Mouse (Mus musculus) ES-E14 (cell line): Measurements from ENCODE around the gene Tlr6. TPM values are rescaled to one million over a fixed set of nuclear protein-coding genes. Genes with fewer than 3 reads are reported as not detected.

ENCODE experiments used
- DNase-seq: peaks from one replicate; pipeline ENCODE4 v3.0.0-alpha.2; 2013; ENCODE audit warnings: low read depth, low spot score
- H3K27ac ChIP-seq: 2 replicates; pipeline ENCODE4 v1.5.1; 2012; ENCODE audit warnings: low read depth, mild to moderate bottlenecking, low read length, moderate library complexity, mixed read lengths; ENCODE audit not compliant: poor library complexity, insufficient read depth, severe bottlenecking
- H3K36me3 ChIP-seq: 2 replicates; pipeline ENCODE4 v1.6.1; 2012; ENCODE audit warnings: mild to moderate bottlenecking, low read length, moderate library complexity, mixed read lengths; ENCODE audit not compliant: control insufficient read depth, poor library complexity, insufficient read depth, severe bottlenecking
- H3K4me1 ChIP-seq, 2 experiments: fragments of 150-350 bp in 1 of 2; sonication (generic) in 1 of 2; 2 replicates each; pipeline ENCODE4 v1.6.1; 2012; ENCODE audit warnings: low read length in 2 of 2, mild to moderate bottlenecking in 1 of 2, mixed read lengths in 1 of 2; ENCODE audit not compliant: control insufficient read depth in 2 of 2, insufficient read depth in 2 of 2, poor library complexity in 1 of 2
- H3K4me3 ChIP-seq, 2 experiments: fragments of 150-350 bp in 1 of 2; sonication (generic) in 1 of 2; 2 replicates each; pipeline ENCODE4 v1.5.1; 2012; ENCODE audit warnings: low read length in 2 of 2, low read depth in 1 of 2, mild to moderate bottlenecking in 1 of 2, mixed read lengths in 1 of 2; ENCODE audit not compliant: insufficient read depth in 1 of 2, poor library complexity in 1 of 2, severe bottlenecking in 1 of 2
- H3K9ac ChIP-seq: 2 replicates; pipeline ENCODE4 v1.6.1; 2012; ENCODE audit warnings: low read depth, mild to moderate bottlenecking, low read length, mixed read lengths; ENCODE audit not compliant: poor library complexity, insufficient read depth, severe bottlenecking
- H3K9me3 ChIP-seq: fragments of 150-350 bp; sonication (generic); 2 replicates; pipeline ENCODE4 v1.6.1; 2012; ENCODE audit warnings: low read depth, mild to moderate bottlenecking, low read length; ENCODE audit not compliant: control insufficient read depth, insufficient read depth
- CHD2 ChIP-seq: IDR thresholded peaks from 2 replicates; pipeline ENCODE4 v1.6.1; 2014; ENCODE audit warnings: mild to moderate bottlenecking, low read depth, low read length, inconsistent platforms
- HCFC1 ChIP-seq: IDR thresholded peaks from 2 replicates; pipeline ENCODE4 v1.6.1; 2012; ENCODE audit warnings: low read length, inconsistent platforms, borderline replicate concordance; ENCODE audit not compliant: insufficient read depth
- MAFK ChIP-seq: IDR thresholded peaks from 2 replicates; pipeline ENCODE4 v1.6.1; 2014; ENCODE audit warnings: mild to moderate bottlenecking, low read depth, low read length, inconsistent platforms; ENCODE audit not compliant: insufficient read depth
- ZC3H11A ChIP-seq: IDR thresholded peaks from 2 replicates; pipeline ENCODE4 v1.6.1; 2012; ENCODE audit warnings: low read depth, mild to moderate bottlenecking, inconsistent platforms, low read length, borderline replicate concordance
- ZNF384 ChIP-seq: IDR thresholded peaks from 2 replicates; pipeline ENCODE4 v1.6.1; 2012; ENCODE audit warnings: low read depth, low read length, inconsistent platforms
- in situ Hi-C, 2 experiments: fragments of 600-800 bp; cut with MboI; formaldehyde crosslinking; loops; one replicate each; pipeline ENCODE4 v1.15.1; 2025; ENCODE audit warnings: low sequenced_read_pairs in 2 of 2, inconsistent platforms in 1 of 2; ENCODE audit not compliant: unreplicated experiment in 2 of 2
- total RNA-seq: library from RNA; depleted of rRNA; stranded (reverse); fragments of 300-350 nt; gene quantifications from 2 replicates; pipeline ENCODE4 v1.2.3, GENCODE M21; 2012; rRNA removed

The Tlr6 gene
- total RNA-seq: 0.13 and 0.16 TPM in 2 replicates

GRCm38 (mm10) chr5:64959843-64960230, at the start of gene Tlr6:
Gene Tlr6, minus strand, starts transcription at chr5:64960097.
- Histone ChIP-seq H3K4me1 (no peaks in the 10 kb centered on the region), H3K36me3 (no peaks in the 10 kb centered on the region), H3K9me3 (no peaks in the 10 kb centered on the region), H3K27ac (no peak within 1 kb of the TSS), H3K4me3 (no peak within 1 kb of the TSS), H3K9ac (no peak within 1 kb of the TSS)
- DNase-seq: no peak
- TF ChIP-seq MAFK (no peak), ZC3H11A (0 out of 2 replicates have a peak, but pooled peaks have one; percentile 2), CHD2 (no peak), ZNF384 (no peak), HCFC1 (no peak)
- in situ Hi-C loops: no loop called here

DNA sequence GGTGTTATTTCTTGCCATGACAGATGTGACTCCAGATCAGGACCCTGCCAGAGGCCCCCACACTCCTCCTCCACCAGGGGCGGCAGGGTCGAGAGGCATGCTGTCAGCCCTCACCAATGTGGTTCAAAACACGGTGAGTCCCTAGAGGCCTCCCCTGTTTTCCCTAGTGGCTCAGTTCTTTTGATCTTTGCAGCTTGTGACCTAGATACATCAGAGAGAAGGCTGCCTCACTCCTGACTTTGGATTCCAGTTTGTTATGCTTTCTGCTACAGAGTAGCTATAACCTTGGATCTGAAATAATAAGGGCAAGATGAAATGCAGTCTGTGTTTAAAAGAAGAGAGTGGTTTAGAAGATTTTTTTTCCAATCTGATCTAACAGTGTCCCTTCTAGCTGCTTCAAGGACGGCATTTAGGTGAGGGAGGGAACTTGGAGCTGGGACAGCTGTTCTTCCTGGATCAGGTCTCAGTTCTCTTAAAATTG, 46.2 kb upstream of the Tlr6 start:
- Histone ChIP-seq H3K4me1 (no peaks in the 10 kb centered on the region), H3K9ac (no peak overlapping the region), H3K9me3 (no peaks in the 10 kb centered on the region), H3K27ac (no peak overlapping the region), H3K4me3 (no peak overlapping the region), H3K36me3 (no peaks in the 10 kb centered on the region)
- in situ Hi-C loops: no loop called here
- no peak for TF ChIP-seq ZC3H11A
- TF ChIP-seq CHD2: no peak
- TF ChIP-seq ZNF384: no peak
- no peak for TF ChIP-seq HCFC1
- no peak for TF ChIP-seq MAFK
- no peak for DNase-seq

DNA sequence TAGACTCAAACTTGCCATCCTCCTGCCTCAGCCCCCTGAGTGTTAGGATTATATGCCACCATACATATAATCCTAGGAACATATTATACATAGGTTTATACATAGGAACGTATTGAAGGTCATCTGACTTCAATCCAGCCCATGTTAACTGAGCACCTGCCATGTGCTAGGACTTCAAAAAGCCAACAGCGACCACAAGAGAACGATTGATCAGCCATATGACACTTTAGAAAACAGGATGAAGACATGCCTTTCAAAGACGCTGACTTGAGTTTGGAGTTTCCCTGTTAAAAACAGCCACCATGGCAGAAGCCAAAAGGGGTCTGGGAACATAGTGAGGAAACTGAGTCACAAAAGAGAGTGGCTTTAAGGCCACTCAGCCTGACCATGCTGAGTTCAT, 45.4 kb upstream of the Tlr6 start:
- H3K4me3 ChIP-seq: no peak overlapping the region

DNA sequence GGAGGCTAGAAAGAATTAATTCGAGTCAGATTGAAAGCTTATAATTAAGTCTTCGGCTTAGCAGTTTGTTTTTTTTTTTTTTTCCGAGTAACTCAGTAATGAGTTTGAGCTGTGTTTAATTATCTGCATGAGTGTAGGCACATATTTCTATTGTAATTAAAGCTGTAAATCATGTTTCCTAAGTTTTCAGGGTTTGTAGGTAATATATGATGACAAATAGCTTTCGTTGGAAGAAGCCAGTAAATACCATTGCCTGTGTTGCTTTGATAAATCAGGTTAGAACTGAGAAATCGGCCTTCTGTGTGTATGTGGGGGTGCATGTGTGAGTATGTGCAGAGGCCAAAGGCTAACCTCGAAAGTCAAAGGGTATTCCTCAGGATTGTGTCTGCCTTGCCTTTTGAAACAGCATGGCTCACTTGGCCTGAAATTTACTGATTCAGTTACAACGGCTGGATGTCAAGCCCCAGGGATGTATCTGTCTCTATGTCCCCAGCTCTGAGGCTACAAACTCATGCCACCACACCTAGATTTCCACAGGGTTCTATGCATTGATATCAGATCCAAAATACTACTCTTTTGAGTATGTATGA, 44.1 kb upstream of the Tlr6 start:
- no peaks in the 10 kb centered on the region for H3K4me1 ChIP-seq
- H3K36me3 ChIP-seq: no peaks in the 10 kb centered on the region
- DNase-seq: no peak
- in situ Hi-C loops: no loop called here
- no peak overlapping the region for H3K27ac ChIP-seq
- TF ChIP-seq MAFK: no peak
- TF ChIP-seq CHD2: no peak
- no peak for TF ChIP-seq ZC3H11A
- no peak for TF ChIP-seq HCFC1
- no peak for TF ChIP-seq ZNF384
- no peak overlapping the region for H3K4me3 ChIP-seq
- H3K9me3 ChIP-seq: no peaks in the 10 kb centered on the region
- H3K9ac ChIP-seq: no peak overlapping the region

More for the DNA sequence above, 45.4 kb upstream of the Tlr6 start:
- no peak for DNase-seq
- in situ Hi-C loops: no loop called here
- Histone ChIP-seq H3K27ac (no peak overlapping the region), H3K9ac (no peak overlapping the region), H3K36me3 (no peaks in the 10 kb centered on the region), H3K9me3 (no peaks in the 10 kb centered on the region), H3K4me1 (no peaks in the 10 kb centered on the region)
- no peak for TF ChIP-seq MAFK
- TF ChIP-seq ZNF384: no peak
- no peak for TF ChIP-seq HCFC1
